Mouse (Mus musculus): ENCODE results near the gene Psmd4.
A peak's percentile ranks its signal among the peaks of the same experiment; 100 is the strongest.
"Not testable (repeated sequence)": the region's sequence is repeated elsewhere in the genome, so short reads cannot be mapped to it uniquely, and the experiment has no call there.

Gene Psmd4

DNA sequence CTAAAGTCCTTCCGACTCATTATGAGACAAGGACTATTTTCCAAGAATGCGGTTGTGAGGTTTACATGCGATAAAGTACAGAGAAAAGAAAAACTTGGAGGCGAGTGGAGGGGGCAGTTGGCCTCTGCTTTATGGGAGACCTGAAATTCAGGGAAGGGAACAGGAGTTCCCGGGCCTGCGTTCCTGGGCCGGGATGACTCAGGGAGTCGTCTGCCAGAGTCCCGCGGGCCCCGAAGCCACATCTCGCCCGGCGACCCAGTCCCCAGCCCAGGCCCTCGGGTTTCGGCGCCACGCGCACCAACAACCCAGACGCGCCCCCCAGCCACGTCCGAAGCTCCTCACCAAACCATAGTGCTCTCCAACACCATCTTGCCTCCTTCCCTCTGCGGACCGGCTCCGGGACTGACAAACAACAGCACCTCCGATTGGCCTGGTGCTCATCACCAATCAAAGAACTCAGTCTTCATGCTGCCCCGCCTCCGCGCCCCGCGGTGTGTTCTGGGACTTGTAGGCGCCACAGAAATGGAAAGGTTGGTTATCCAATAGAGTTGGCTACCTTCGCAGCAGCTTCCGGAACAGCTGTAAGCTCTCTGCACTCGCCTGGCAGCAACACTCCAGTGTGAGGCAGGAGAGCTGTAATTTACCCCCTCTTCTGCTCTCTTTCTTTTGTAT is at the start of gene Psmd4:
TSS of gene Psmd4 (minus strand) at position 449 of the 672 bp plus-strand sequence.
- DNase-seq (ENCODE audit: low read depth, low spot score), result peak; percentile 98

DNA sequence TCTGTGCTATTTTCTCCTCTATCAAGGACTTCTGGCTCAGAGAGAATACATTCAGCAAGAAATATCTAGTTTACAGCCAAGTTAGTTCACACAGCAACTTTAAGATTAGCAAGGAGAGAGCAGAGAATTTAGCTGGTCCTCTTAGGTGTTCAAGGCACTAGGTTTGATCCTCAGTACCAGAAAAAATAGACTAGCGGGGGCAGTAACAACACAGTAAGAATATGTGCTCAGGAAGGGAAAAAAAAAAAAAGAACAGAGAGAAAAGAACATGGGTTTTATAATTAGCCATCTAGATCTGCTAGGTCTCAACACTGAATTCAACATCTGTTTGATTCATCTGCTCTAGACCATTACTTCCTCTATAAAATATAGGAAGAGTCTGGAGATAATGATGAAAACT is 45.7 kb upstream of the Psmd4 start:
- DNase-seq (ENCODE audit: low read depth, low spot score), result no peak

DNA sequence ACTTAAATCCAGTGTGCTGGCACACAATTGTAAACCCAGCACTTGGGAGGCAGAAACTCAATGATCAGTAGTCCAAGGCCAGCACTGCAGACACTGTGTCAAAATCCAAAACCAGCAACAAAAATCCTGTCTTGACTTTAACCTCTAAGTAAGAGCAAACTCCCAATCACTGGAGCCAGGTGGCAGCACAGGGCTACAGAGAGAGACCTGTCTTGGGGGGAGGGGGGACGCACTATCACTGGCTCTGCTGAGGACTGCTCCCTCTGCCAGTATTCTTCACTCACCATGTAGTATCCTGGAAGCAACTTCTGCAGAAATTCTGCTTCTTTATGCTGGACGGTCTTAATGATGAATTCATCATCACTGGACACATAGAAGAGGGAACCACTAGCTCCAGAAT is 29.2 kb upstream of the Psmd4 start:
- no peak for DNase-seq (ENCODE audit: low read depth, low spot score)

DNA sequence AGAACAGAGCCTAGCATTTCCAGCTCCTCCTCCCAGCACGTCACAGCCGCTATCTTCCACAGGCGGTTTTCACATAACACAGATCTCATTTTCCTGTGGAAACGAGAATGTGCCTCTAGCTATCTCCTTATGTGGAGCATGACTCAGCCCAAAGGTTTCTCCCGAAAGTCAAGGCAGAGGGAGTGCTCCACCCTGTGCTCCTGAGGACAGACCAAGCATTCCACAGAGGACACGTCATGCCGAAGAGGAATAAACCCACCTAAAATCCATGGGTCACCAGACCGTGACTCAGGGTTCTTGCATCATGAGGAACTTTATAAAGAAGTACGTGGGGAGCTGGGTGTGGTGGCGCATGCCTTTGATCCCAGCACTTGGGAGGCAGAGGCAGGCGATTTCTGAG is 24.2 kb upstream of the Psmd4 start:
- DNase-seq (ENCODE audit: low read depth, low spot score), result no peak

DNA sequence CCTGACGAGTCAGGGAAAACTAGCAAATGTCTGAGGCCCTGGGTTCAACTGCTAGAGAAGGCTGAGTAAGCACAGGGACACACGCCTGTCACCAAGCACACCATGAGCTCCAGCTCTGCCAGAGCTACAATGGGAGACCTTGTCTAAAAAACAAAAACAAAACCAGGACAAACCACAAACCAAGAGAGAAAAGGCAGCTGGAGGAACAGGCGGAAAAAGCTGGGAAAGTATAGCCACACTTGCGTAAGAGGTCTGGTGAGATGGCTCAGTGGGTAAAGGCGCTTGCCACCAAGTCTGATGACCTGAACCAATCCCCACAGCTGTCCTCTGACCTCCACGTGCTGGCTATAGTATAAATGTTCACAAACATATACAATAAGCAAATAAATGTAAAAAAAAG is 23.7 kb upstream of the Psmd4 start:
- DNase-seq (ENCODE audit: low read depth, low spot score), result no peak

DNA sequence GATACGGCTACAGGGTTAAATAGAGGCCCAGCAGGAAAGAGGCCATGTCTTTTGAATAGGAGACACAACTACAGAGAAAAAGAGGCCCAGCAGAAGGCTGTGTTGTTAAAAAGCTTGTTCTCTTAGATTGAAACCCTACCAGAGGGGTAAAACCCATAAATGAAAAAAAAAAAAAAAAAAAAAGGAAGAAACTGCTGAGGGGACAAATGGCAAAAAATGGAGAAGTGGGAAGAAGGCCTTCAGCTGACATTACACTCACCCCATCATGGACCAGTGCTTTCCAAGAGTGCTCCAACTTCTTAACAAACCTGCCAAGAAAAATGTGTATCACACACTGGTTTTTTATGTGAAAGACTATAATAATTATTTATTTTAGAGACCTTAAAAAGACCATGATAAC is 23.1 kb upstream of the Psmd4 start:
- no peak for DNase-seq (ENCODE audit: low read depth, low spot score)

DNA sequence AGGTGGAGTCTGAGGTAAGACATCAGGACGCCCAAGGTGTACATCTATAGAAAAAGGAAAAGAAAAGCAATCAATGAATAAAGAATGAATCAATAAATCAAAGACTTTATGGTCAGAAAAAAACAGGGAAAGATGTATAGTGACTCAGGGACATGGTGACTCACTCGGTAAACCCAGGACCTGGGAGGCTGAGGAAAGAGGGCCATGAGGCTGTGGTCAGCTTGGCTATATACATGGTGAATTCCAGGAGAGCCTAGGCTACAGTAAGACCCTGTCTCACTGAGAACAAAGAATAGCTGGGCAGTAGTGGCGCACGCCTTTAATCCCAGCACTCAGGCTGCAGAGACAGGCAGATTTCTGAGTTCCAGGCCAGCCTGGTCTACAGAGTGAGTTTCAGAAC is 21.3 kb upstream of the Psmd4 start:
- no peak for DNase-seq (ENCODE audit: low read depth, low spot score)

DNA sequence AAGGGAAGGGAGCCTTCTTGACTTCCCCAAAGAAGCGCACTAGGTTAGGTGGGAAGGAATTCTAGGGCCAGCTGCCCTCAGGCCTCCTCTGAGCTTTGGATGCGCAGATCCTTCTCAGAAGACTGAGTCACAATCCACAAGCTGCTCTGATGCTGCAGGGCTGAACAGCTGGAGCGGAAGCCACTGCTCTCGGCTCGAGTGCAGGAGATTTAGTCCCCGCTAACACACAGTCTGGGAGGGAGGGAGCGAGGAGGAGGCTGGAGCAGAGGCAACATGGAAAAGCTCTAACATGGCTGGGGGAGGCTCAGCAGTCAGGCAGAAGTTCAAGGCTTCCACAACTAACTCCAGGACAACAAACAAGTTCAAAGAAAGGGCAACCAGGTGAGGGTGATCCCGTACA is 15.7 kb upstream of the Psmd4 start:
- DNase-seq (ENCODE audit: low read depth, low spot score), result no peak

DNA sequence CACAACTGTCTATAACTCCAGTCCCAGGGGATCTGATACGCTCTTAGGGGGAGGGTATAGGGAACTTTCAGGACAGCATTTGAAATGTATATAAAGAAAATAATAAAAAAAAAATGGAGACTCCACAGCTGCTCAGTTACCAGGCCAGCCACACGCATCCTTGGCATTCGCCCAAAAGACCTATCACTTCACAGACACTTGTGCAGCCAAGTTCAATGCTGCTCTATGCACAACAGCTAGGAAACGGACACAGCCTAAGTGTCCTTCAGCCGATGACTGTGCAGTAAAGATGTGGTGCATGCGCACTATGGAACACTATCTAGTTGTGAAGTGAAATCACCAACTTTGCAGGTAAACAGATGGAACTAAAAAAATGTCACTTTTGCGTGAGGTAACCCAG is 13.9 kb upstream of the Psmd4 start:
- no peak for DNase-seq (ENCODE audit: low read depth, low spot score)

DNA sequence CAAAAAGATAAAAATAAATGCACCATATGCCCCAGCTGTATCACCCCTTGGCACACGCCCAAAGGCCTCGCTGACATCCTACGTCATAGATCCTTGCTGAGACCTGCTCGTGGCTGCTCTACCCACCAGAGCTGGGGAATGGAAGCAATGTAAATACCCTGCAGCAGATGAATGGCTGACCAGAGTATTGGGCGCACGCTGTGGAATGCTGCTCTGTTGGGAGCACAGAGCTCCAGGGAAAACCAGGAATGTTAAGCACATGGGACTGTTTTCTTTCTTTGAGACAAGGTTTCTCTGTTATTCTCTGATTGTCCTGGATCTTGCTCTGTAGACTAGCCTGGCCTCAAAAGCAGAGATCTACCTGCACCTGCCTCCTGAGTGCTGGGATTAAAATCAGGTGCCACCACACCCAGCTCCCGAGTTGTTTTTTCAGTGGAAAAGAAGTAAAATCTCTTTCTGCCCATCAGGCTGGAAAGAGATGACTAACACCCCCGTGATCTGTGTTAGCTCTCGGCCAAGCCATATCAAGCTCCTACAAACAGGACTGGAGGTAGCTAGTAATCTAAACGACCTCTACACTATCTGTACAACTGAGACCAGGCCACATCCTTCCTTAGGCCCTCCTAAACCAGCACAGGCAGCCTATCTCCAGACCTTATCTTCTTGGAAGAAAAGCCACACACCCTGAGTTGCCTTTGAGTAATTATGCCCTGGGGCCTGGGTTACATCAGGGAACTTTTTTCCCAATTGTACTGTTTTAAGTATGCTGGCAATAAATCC is 12.3 kb upstream of the Psmd4 start:
- DNase-seq (ENCODE audit: low read depth, low spot score), result peak; percentile 10

DNA sequence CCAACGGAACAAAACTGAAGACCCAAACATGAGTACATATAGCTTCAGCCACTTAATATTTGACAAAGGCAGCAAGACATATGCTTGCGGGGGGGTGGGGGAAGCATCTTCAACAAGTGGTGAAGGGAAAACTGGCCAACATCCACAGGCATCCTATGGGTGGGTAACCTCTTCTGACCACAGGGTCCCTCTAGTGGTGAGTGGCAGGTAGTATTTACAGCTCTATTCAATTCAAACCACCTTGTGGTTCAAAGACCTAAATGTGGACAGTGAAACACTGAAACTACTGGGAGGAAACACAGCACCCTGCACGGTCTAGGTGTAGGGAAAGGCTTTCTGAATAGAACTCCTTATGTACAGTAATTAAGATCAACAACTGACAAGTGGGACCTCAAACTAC is 11.3 kb upstream of the Psmd4 start:
- peak; percentile 54 for DNase-seq (ENCODE audit: low read depth, low spot score)

DNA sequence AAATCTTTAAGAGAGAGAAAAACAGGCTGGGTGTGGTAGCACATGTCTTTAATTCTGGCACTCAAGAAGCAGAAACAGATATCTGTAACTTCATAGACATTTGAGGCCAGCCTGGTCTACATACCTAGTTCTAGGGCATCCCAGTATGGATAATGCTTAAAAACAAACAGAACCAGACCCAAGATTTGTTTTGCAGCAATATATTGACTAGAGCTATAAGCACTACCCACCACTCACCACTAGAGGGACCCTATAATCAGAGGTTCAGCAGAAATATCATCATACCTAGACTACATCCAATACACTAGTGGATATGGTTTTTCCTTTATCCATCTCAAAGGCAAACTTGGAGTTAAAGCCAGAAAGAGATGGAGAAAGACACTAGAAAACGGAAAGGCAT is 10.5 kb upstream of the Psmd4 start:
- peak; percentile 71 for DNase-seq (ENCODE audit: low read depth, low spot score)

DNA sequence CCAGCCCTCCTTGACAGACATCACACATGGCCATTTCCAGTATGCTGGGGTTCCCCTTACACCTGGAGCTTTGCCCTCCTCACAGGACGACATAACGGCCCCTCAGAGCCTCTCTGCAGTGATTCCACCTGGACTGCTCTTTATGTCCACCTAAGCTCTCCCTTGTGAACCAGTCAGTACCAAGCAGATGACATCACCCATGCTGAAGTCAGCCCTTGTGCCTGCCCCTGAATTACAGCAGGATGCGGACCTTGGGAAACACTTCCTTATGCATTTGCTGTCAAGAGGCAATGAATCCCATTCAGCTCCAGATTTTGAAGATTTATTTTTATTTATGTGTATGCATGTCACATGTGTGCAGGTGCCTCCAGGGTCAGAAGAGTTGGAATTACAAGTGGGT is 5.5 kb upstream of the Psmd4 start:
- DNase-seq (ENCODE audit: low read depth, low spot score), result no peak

DNA sequence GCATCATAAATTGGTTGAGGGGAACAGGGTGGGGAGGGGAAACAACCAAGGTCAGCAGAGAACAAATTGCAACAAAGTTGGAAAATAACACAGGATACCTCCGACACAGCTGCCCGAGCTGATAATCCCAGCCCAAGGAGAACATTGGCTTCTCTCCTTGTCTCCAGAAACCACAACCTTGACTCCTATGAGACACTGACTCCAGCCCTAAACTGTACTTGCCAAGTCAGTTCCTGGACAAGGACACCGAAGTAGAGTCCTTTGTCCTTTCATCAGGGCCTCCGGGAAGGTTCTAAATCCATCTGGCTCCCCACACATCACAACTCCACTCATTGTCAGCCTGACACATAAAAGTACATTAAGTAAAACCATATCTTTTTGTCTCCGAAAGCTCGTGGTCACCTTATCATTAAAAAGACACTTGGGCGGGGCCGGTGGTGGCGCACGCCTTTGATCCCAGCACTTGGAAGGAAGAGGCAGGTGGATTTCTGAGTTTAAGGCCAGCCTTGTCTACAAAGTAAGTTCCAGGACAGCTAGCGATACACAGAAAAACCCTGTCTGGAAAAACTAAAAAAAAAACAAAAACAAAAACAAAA is 4.1 kb upstream of the Psmd4 start:
- DNase-seq (ENCODE audit: low read depth, low spot score), result no peak

DNA sequence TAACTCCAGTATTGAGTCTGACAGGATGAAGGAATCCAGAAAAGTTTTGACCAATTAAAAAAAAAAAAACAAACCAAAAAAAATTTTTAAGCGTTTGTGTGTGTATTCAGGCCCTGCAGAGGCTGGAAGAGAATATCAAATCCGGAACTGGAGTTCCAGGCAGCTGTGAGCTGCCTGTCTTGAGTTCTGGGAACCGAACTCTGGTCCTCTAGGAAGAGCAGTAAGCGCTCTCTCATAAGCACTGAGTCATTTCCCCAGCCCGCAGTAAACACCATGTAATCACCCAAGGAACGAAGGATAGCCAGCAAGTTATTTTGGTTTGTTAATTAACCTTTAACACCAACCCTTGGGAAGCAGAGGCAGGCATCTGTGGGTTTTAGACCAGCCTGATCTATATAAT is 837 bp upstream of the Psmd4 start:
- DNase-seq (ENCODE audit: low read depth, low spot score), result no peak

DNA sequence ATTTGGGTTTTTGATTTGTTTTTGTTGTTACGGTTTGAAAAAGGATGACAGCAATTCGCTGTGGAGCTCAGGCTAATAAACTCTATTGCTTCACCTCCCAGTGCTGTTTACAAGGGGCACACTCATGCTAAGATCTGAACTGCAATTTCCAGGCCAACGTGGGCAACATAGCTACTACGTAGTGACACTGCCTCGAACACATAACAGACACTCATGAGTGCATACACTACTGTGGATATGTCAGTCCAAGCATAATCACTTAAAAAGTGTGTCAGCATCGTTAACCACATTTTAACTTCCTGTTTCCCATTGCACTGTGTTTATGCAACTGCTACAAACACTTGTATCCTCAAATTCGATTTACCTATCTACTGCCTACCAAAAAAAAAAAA is 420 bp upstream of the Psmd4 start:
- DNase-seq (ENCODE audit: low read depth, low spot score), result no peak

DNA sequence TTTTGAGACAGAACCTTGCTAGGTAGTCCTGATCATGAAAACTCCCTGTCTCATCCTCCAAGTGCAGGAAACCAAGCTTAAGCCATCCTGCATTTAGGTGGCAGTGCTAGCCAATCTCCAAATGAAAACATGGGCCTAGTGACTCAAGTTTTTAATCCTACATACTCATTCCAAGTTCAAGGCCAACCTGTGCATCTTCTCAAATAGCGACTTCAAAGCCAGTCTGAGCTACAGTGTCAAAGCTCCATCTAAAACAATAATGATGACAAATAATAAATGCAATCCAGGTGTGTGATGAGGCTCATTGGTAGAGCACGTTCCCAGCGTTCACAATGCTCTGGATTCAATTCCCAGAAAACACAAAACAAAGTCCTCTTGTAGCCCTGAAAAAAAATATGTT is 789 bp downstream of the Psmd4 start:
- no peak for DNase-seq (ENCODE audit: low read depth, low spot score)

DNA sequence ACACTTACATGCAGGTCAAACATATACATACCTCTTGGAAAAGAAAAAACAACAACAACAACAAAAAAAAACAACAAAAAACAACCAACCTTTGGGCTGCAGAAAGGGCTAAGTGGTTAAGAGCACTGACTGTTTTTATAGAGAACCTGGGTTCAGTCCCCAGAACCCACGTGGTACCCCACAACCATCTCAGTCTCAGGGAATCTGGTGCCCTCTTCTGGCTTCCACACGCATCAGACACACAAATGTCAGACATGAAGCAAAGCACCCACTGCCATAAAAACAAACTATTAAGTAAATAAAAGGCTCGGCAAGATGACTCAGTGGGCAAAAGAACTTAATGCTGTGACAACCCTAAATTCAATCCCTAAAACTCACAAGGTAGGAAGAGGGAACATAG is 12.5 kb downstream of the Psmd4 start:
- no peak for DNase-seq (ENCODE audit: low read depth, low spot score)

DNA sequence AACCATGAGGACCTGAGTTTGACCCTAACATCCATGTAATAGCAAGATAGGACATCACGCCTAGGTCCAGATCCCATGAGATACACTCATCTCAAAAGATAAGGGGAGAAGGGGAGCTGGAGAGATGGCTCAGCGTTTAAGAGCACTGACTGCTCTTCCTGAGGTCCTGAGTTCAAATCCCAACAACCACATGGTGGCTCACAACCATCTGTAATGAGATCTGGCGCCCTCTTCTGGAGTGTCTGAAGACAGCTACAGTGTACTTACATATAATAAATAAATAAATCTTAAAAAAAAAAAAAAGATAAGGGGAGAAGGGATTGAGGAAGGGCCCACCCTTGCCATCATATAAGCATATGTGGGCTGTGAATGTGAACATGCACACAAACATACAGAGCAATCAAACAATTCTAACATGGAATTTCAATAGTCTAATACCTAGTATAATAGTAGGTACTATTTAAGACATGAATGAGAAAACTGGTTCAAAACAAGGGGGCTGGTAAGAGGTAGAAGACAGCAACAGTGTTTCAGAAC is 13.1 kb downstream of the Psmd4 start:
- not testable (repeated sequence) for DNase-seq (ENCODE audit: low read depth, low spot score)

DNA sequence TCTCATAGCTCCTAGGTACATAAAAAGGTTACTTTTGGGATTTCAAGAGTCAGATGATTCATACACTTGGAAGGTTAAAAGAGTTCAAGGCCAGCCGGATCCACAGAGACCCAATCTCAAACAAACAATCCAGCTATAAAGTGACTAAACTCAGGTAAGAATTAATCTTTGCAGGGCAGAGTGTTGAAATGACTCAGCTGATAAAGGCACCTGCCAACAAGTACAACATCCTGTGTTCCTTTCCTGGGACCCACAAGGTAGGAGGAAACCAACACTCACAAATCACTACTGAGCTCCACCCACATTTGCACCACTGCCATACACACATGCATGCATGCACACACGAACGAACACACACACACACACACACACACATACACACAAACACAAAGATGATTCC is 13.8 kb downstream of the Psmd4 start:
- DNase-seq (ENCODE audit: low read depth, low spot score), result no peak

DNA sequence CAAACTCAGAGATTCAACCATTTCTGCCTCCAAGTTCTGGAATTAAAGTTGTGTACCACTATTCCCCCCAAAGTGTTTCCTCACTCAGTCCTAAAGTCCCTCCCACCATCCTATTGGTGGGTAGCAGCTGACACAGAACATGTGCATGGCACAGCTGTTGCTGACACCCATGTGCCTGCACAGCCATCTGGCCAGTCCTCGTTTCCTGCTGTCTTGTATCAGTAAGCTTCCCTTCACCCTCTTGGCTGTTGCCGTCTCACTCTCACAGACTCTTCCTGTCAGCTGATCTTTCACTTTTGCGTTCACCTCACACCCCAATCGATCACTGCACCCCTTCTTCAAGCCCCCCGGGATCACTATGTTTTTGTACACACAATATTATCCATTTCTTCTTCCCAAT is 14.7 kb downstream of the Psmd4 start:
- DNase-seq (ENCODE audit: low read depth, low spot score), result no peak

DNA sequence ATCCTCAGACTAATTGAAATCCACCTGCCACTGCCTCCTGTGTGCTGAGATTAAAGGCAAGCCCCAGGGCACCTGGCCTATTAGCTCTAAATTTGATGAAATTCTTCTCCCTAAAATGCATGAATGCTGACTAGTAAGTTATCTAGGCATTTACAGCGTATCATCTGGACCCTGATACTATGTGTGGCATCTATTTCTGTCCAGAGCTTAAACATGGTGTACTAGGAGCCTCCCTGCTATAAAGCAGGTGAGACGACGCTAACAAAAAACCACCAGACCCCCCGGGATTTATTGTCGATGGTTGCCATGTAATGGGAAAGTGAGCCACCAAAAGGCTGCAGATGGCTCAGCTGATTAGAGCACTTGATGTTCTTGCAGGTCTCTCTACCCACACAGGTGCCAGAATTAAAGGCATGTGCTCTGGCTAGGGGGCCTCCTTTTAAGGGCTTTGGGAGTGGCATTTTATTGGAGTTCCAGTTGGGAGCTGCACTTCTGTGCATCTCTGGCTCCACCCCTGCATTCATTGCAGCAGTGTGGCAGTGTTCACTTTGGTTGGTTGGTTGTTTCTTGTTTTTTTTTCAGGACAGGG is 15.3 kb downstream of the Psmd4 start:
- DNase-seq (ENCODE audit: low read depth, low spot score), result no peak

Data from forelimb bud, embryonic 11.5 days (tissue).